7 mouse cellular contexts compared by ENCODE assay signal in the genomic region with DNA sequence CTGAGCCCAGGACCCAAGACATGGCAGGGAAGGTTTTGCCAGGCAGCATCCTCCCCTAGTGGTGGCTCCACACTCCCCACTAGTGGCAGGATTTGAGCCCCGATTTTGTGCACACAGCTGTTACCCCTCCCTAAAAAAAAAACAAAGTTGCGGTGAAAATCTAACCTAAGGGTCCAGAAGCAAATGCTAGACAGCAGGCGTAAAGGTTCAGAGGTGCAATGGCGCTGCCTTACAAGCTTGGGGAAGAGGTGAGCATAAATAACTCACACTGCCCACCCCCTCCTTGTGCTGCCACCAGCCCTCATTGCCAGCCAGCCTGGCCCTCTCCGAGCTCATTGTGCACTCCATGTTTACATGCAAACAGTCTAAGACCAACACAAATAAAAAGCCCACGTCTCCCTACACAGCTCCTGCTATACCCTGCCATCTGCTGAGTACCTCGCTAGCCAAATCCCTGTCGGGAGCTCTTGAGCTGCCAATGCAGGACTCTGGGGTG. TPM values are rescaled to one million over a fixed set of nuclear protein-coding genes. Genes with fewer than 3 reads are reported as not detected.
A peak's percentile ranks its signal among the peaks of the same experiment; 100 is the strongest.
DNase-seq lines count a peak whose midpoint lies in the region; ATAC-seq and TF ChIP-seq lines count a peak whose summit lies in the region.

No protein-coding gene starts in this region.

- H3K4me2 ChIP-seq in forebrain, embryonic 16.5 days (ENCODE audit: low read length), result peak overlapping the region; percentile 97
- 0 out of 2 replicates have a peak overlapping the region, but pooled peaks have one; percentile 99 for H3K4me2 ChIP-seq in limb, embryonic 12.5 days

- TF ChIP-seq CTCF in E14TG2a.4 (conservative IDR thresholded peaks at IDR 0.05; ENCODE audit: low read length), result peak; percentile 33

- H3K9me3 ChIP-seq in E14TG2a.4 (ENCODE audit: low read length), result no peaks in the 10 kb centered on the region
- no peaks in the 10 kb centered on the region for H3K9me3 ChIP-seq in forebrain, embryonic 16.5 days (ENCODE audit: control insufficient read depth, low read length)
- no peaks in the 10 kb centered on the region for H3K9me3 ChIP-seq in limb, embryonic 12.5 days

- peaks cover 18% of the 10 kb centered on the region for H3K4me1 ChIP-seq in E14TG2a.4 (replicated peaks; ENCODE audit: low read depth, low read length)
- peaks cover 29% of the 10 kb centered on the region for H3K4me1 ChIP-seq in forebrain, embryonic 16.5 days (replicated peaks; ENCODE audit: control insufficient read depth, insufficient read depth, low read length)
- peaks cover 14% of the 10 kb centered on the region for H3K4me1 ChIP-seq in limb, embryonic 12.5 days (replicated peaks)

- WGBS in forebrain, embryonic 16.5 days, result 6% methylated on average over 8 of the region's 8 CpGs
- 23% methylated on average over 8 of the region's 8 CpGs for WGBS in limb, embryonic 12.5 days

- H3K36me3 ChIP-seq in E14TG2a.4 (ENCODE audit: insufficient read depth, low read length), result no peaks in the 10 kb centered on the region
- no peaks in the 10 kb centered on the region for H3K36me3 ChIP-seq in forebrain, embryonic 16.5 days (ENCODE audit: control insufficient read depth, insufficient read depth)
- no peaks in the 10 kb centered on the region for H3K36me3 ChIP-seq in limb, embryonic 12.5 days

- H3K27ac ChIP-seq in forebrain, embryonic 16.5 days (ENCODE audit: low read length), result no peak overlapping the region
- H3K27ac ChIP-seq in limb, embryonic 12.5 days, result no peak overlapping the region

- no peak overlapping the region for H3K9ac ChIP-seq in forebrain, embryonic 16.5 days (replicated peaks; ENCODE audit: low read depth, low read length)
- no peak overlapping the region for H3K9ac ChIP-seq in limb, embryonic 12.5 days (replicated peaks)

- H3K4me3 ChIP-seq in E14TG2a.4 (replicated peaks; ENCODE audit: low read length), result no peak overlapping the region
- peak overlapping the region; percentile 11; the same call in 1 of the 2 replicates for H3K4me3 ChIP-seq in forebrain, embryonic 16.5 days (replicated peaks; ENCODE audit: low read length)
- H3K4me3 ChIP-seq in limb, embryonic 12.5 days (replicated peaks), result no peak overlapping the region

- peaks cover 62% of the 10 kb centered on the region for H3K27me3 ChIP-seq in E14TG2a.4 (ENCODE audit: insufficient read depth, low read length)
- H3K27me3 ChIP-seq in forebrain, embryonic 16.5 days (replicated peaks; ENCODE audit: control insufficient read depth, insufficient read depth, low read length), result peaks cover 2% of the 10 kb centered on the region; the same call in 1 of the 2 replicates
- H3K27me3 ChIP-seq in limb, embryonic 12.5 days, result peaks cover 48% of the 10 kb centered on the region

- ATAC-seq in cerebellum, adult (ENCODE audit: insufficient number of reproducible peaks, low FRiP score, low TSS enrichment), result peak; percentile 73
- ATAC-seq in forebrain, embryonic 16.5 days, result peak; percentile 89
- ATAC-seq in limb, embryonic 12.5 days (ENCODE audit: insufficient number of reproducible peaks, insufficient read depth, low FRiP score, low TSS enrichment, low read depth), result no peak

- DNase-seq in right cerebral cortex, postnatal 4 days, result peak; percentile 54
- DNase-seq in ovary, postnatal 36 days (ENCODE audit: low spot score), result no peak
- no peak for DNase-seq in c-Kit-positive CD71-positive TER-119-positive erythroid progenitor cells, embryonic 14.5 days (ENCODE audit: low spot score)

RNA-seq across cellular contexts. Expression of a gene that starts 3.2 kb away (rescaled TPM):
- polyA plus RNA-seq in forebrain, embryonic 16.5 days (2015; fragmentation: Nextera tagmentation; extraction: Ambion mirVana), result 0.65 and 1.5 TPM in 2 replicates
- 1.3 and 1.6 TPM in 2 replicates for polyA plus RNA-seq in limb, embryonic 12.5 days (2016; fragmentation: Nextera tagmentation; extraction: Ambion mirVana)
